Mouse (Mus musculus) left cerebral cortex, postnatal 25 days (tissue): ENCODE measurements at regions not wholly inside any gene's neighbourhood (a gene's known extent, or its start where the extent isn't known, plus 50 kb on each side); places are given as distances from the start of the nearest gene placed in this dataset.

ENCODE experiments used
- DNase-seq, 2 experiments: peaks; one replicate each; pipeline ENCODE4 v3.0.0; 2022; ENCODE audit warnings: low spot score in 2 of 2, mixed read lengths in 1 of 2
- intact Hi-C: fragments of 180-260 bp; cut with DNase I; formaldehyde crosslinking; loops from one replicate; pipeline ENCODE4 v1.15.1; 2025

DNA sequence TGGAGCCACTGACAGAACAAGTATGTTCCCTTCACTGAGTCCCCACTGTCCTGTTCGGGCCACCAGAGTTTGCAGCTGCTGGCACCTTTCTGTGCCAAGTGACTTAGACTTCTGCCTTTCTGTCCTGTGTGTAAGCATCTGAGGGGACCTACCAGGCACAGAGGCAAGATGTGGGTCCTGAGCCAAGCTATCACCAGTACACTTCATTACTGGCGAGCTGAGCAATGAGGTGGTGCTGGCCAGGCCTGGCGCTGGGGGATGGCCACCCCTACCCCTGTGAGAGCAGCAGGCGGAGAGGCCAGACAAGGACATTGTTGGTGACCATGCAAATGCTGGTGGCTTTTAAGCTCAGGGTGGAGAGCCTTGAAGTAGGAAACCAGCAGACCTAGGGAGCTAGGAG, 87.6 kb upstream of the Mrps6 start:
- no peak for DNase-seq
- intact Hi-C loops: no loop called here

- intact Hi-C loops: no loop called here
Measured at GRCm38 (mm10) chr16:91973183-91973582, 84.9 kb upstream of the Mrps6 start.

GRCm38 (mm10) chr16:91976194-91976805, 81.8 kb upstream of the Mrps6 start:
- peak in 1 of 2 experiments; percentile 21 for DNase-seq
- intact Hi-C loops: no loop called here

More at GRCm38 (mm10) chr16:91973183-91973582, 84.9 kb upstream of the Mrps6 start:
- DNase-seq: no peak

- intact Hi-C loops: no loop called here
- DNase-seq: no peak
Measured at GRCm38 (mm10) chr16:91978423-91978822, 79.6 kb upstream of the Mrps6 start.

DNA sequence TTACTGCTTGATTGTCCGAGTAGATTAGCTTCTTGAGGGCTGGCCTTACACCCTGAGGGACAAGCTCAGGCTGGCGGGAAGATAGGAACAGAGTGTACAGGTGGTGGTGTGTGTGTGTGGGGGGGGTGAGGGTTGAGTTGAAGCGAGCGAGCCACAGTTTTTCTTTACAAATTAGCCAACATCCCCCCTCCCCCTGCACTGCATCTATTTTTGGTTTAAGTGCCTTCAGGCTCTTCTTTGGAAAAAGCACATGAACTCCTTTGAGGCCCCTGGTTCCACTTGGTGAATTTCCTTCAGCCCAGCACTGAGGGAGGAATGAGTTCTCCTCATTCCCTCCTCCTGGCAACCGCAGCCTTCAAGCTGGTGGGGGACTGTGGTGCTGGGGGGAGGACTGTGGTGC, 79.2 kb upstream of the Mrps6 start:
- intact Hi-C loops: no loop called here
- DNase-seq: no peak

DNA sequence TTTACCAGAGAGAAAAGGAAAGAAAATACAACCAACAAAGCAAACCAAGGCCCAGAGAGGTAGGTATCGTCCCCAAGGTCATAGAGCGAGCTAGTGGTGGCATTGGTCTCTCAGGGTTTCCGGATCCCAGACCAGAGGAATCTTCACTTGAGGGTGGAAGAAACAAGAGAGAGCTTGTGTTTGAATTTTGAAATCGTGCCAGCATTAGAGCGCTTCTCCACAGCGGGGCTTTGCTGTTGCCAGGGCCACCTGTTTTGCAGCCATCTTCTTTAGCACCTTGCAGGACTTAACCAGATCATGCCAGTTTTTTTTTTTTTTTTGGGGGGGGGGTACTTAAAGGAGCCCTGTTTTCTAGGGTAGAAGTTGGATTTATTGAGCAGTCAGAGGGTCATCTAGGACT, 77.6 kb upstream of the Mrps6 start:
- no peak for DNase-seq

DNA sequence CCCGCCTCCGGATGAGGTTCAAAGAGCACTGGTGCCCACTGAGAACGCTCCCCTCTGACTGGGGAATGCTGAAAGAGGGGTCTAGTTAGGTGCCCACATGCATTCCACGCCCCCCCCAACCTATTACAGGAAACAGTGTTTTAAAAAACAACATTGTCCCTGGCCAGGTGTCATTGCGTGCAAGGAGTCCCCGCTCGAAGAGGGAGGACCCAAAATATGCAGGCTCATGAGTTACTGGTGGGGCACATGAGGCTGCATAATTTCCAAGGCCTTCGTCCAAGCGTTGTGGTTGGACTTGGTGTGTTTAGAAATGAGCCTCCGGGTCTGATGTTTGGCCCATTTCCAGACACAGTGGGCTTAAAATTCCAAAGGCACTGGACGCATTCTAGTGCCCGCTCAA, 72.9 kb upstream of the Mrps6 start:
- DNase-seq: no peak
- intact Hi-C loops: no loop called here

More for the DNA sequence above, 77.6 kb upstream of the Mrps6 start:
- intact Hi-C loops: no loop called here

DNA sequence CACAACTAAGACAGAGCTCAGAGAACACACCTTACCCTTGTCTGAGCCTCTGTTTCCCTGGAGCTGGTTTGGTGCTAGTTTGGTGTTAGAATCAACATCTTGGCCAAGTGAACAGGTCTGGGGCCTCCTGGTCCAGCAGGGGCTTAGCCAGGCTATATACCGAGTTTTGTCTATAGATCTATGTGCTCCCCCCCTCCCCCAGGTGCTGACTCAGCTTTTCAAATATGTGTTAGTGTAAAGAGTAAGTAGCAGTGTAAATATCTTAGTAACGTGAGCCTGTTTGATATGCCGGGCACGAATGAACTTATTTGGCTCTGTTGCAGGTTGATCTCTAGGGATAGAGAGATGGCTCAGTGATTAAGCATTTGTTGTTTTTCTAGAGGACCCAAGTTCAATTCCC, 68.7 kb upstream of the Mrps6 start:
- intact Hi-C loops: no loop called here
- no peak for DNase-seq

- intact Hi-C loops: no loop called here
- peak; percentile 40 to 66 for DNase-seq
Measured at GRCm38 (mm10) chr16:91995459-91996190, 62.4 kb upstream of the Mrps6 start.

DNA sequence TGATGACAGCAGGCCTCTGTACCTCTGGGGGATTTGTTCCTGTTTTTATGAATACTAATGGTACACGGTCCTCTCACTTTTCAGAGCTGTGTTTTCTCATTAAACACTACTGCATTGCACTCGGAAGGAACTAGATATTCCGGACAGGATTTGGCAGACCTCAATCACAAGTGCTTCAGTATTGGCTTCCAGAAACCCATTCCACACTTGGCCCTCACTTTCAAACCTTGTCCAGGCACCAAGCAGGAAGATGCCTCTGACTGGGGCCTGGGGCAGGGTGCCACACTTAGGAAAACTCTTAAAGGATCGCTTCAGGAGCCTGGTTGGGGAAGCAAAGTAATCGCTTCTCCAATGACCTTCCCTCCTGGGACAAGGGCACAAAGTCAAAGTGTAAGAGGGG, 50.7 kb upstream of the Mrps6 start:
- no peak for DNase-seq
- intact Hi-C loops: no loop called here
